Mouse (Mus musculus): Measurements from ENCODE around the gene Tmem258. TPM values are rescaled to one million over a fixed set of nuclear protein-coding genes. Genes with fewer than 3 reads are reported as not detected.

The Tmem258 gene
- polyA plus RNA-seq, 1 experiment from 2014 or later, result 384 TPM

DNA sequence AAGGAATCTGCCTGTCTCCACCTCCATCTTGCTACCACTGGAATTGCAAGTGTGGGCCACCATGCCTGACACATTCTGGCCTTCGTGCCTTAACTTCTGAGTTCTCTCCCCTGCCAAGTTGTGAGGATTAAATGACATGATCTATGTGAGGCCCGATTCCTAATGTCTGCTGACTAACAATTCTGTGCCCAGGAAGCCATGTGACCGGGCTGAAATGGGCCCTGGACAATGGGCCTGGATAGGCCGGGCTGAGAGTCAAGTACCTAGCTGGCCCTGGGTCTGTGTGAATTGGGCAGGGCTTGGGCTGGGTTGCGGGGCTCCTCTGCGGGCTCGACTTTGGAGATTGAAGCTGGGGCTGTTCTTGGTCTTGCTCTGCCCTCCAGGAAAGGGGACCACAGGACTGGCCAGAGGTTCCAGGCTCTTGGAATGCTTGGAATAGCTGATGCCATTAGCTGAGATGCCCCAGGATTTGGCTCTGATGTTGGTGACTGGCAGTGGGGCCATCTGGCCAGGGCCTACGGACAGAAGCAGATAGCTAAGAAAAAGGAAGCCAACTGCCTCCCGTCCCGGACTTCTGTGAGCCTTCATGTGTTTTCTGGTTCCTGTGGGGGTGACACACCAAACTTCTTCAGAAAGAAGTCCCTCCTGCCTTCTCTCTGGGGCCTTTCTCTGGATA lies 10.1 kb downstream of the Tmem258 start:
- 87% methylated on average over 10 of the region's 10 CpGs for WGBS
- Histone ChIP-seq H3K36me3 (peaks cover 82% of the 10 kb centered on the region), H3K27ac (no peak overlapping the region), H3K9me3 (no peaks in the 10 kb centered on the region), H3K27me3 (ENCODE audit: insufficient read depth, poor library complexity, severe bottlenecking) (no peaks in the 10 kb centered on the region), H3K4me1 (no peaks in the 10 kb centered on the region), H3K4me3 (no peak overlapping the region)
- DNase-seq (ENCODE audit: low spot score), result no peak

DNA sequence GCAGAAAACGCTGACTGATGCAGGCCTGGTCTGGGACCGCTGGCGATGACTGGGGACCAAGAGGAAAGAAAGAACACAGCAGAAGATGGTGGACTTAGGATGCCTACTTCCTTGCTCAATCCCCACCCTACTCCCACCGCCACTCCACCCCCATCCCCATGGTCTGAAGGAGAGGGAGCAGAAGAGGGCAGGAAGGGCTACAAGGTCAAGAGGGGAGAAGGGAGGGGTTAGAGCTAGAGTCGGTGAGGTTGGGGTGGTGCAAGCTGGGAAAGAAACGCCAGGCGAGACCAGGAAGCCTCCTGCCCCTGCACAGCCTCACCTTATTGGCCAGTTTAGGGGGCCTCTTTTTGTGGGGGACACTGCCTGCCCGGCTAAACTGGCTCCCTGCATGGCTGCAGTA lies 12.3 kb downstream of the Tmem258 start:
- WGBS, result 75% methylated on average over 8 of the region's 8 CpGs
- peaks cover 72% of the 10 kb centered on the region for H3K36me3 ChIP-seq

DNA sequence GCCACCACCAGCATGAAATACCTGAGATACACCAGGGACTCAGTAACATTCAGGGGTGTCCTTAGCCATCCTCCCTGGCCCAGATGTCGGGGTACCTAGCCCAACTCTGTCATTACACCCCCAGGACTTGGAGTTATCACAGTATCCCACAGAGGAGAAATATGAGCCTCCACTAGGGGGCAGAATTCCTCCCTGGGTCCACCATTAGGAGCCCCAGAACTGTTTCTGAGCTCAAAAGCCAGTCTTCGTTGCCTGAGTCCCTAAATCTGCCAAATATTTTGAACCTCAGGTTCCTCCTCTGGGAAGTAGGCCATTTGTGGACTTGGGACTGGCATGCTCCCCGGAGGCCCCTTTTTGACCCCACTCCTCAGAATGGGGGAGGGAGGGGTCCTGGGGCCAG lies 15.3 kb downstream of the Tmem258 start:
- WGBS, result 53% methylated on average over 3 of the region's 3 CpGs
- no peak for DNase-seq (ENCODE audit: low spot score)
- Histone ChIP-seq H3K4me1 (peaks cover 35% of the 10 kb centered on the region), H3K27me3 (ENCODE audit: insufficient read depth, poor library complexity, severe bottlenecking) (no peaks in the 10 kb centered on the region), H3K4me3 (no peak overlapping the region), H3K27ac (peak overlapping the region; percentile 57), H3K36me3 (peaks cover 46% of the 10 kb centered on the region), H3K9me3 (no peaks in the 10 kb centered on the region)

More for the DNA sequence above, 12.3 kb downstream of the Tmem258 start:
- H3K9me3 ChIP-seq, result no peaks in the 10 kb centered on the region
- DNase-seq (ENCODE audit: low spot score), result no peak
- no peak overlapping the region for H3K27ac ChIP-seq
- no peaks in the 10 kb centered on the region for H3K27me3 ChIP-seq (ENCODE audit: insufficient read depth, poor library complexity, severe bottlenecking)
- H3K4me1 ChIP-seq, result peaks cover 11% of the 10 kb centered on the region
- no peak overlapping the region for H3K4me3 ChIP-seq

DNA sequence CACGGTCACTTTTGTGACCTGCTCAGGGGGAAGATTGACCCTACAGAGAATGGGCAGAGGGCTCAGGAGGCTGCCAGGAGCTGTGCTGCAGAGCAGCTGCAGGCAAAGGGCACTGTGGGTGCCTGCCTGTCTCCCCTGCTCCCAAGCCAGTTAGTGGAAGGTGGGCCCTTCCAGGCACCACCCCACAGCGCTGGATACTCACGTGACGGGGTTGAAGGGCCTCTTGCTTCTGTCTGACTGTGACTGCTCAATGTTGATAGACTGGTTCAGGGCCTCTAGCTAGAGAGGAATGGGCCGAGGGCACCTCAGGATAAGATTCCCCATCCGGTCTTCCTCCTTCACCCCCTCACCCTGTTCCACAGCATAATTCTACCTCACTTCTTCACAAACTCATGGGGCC lies 15.8 kb downstream of the Tmem258 start:
- 68% methylated on average over 6 of the region's 6 CpGs for WGBS

DNA sequence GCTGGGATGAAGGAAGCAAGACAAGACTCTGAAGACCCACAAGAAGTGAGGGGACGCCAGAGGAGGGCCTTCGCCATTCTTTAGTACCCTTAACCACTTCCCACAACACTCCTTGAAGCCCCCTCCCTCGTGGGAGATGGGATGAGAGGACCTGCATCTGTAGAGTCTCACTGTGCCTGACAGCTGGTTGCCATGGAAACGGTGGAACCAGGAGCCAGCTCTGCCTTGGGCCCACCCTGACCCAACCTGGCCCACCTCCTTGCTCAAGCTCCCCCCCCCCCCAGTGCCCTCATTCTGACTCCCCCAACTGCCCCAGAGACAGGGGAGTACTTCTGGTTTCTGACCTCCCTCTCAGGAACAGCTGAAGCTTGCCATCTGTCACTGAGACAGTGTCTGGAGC lies 17.8 kb downstream of the Tmem258 start:
- Histone ChIP-seq H3K4me3 (no peak overlapping the region), H3K9me3 (no peaks in the 10 kb centered on the region), H3K27me3 (ENCODE audit: insufficient read depth, poor library complexity, severe bottlenecking) (no peaks in the 10 kb centered on the region), H3K4me1 (peaks cover 52% of the 10 kb centered on the region), H3K27ac (peak overlapping the region; percentile 63; the same call in 1 of the 2 replicates), H3K36me3 (peaks cover 33% of the 10 kb centered on the region)
- WGBS, result 23% methylated on average over 4 of the region's 4 CpGs
- DNase-seq (ENCODE audit: low spot score), result peak; percentile 85

More for the DNA sequence above, 15.8 kb downstream of the Tmem258 start:
- Histone ChIP-seq H3K9me3 (no peaks in the 10 kb centered on the region), H3K4me3 (no peak overlapping the region), H3K4me1 (peaks cover 40% of the 10 kb centered on the region), H3K36me3 (peaks cover 46% of the 10 kb centered on the region), H3K27me3 (ENCODE audit: insufficient read depth, poor library complexity, severe bottlenecking) (no peaks in the 10 kb centered on the region), H3K27ac (peak overlapping the region; percentile 57)
- DNase-seq (ENCODE audit: low spot score), result no peak

DNA sequence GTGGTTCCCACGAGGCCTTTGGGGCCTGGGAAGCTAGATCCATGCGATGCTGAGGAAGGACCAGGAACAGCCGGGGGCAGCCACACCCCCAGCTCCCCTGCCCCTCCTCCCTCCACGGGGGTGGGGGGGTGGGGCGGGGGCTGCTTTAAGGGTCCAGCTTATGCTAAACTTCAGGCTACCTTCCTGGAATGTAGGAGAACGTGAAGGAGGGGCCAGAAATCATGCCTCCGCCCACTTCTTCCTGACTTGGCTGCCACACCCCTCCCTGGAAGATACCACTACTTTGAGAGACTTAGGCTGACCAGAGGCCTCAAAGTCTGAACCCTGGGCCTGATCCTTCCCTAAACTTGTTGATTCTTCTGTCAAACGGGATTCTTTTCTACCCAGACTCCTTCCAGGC lies 18.8 kb downstream of the Tmem258 start:
- DNase-seq (ENCODE audit: low spot score), result no peak
- Histone ChIP-seq H3K4me1 (peaks cover 52% of the 10 kb centered on the region), H3K27ac (peak overlapping the region; percentile 62), H3K9me3 (no peaks in the 10 kb centered on the region), H3K36me3 (peaks cover 26% of the 10 kb centered on the region), H3K27me3 (ENCODE audit: insufficient read depth, poor library complexity, severe bottlenecking) (no peaks in the 10 kb centered on the region), H3K4me3 (no peak overlapping the region)
- 31% methylated on average over 8 of the region's 8 CpGs for WGBS

DNA sequence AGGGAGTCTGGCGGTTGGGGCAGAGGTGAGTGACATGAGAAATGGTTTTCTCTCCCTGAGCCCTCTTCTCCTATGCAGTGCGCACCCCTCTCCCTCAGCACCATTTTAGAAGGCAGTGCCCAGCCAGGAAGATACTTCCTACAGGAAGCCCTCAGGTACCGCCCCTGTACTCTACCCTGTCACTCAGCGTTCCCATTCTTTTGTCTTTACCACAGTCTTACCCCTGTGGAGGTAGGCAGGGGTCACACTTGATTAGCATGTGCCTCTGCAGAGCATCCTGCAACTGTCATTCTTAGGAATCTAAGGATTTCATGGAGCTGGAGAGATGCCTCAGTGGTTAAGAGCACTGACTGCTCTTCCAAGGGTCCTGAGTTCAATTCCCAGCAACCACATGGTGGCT lies 19.7 kb downstream of the Tmem258 start:
- 67% methylated on average over 4 of the region's 4 CpGs for WGBS
- H3K4me1 ChIP-seq, result peaks cover 57% of the 10 kb centered on the region
- H3K4me3 ChIP-seq, result no peak overlapping the region
- H3K27ac ChIP-seq, result peak overlapping the region; percentile 62
- H3K27me3 ChIP-seq (ENCODE audit: insufficient read depth, poor library complexity, severe bottlenecking), result no peaks in the 10 kb centered on the region
- H3K9me3 ChIP-seq, result no peaks in the 10 kb centered on the region
- H3K36me3 ChIP-seq, result peaks cover 24% of the 10 kb centered on the region
- DNase-seq (ENCODE audit: low spot score), result no peak

DNA sequence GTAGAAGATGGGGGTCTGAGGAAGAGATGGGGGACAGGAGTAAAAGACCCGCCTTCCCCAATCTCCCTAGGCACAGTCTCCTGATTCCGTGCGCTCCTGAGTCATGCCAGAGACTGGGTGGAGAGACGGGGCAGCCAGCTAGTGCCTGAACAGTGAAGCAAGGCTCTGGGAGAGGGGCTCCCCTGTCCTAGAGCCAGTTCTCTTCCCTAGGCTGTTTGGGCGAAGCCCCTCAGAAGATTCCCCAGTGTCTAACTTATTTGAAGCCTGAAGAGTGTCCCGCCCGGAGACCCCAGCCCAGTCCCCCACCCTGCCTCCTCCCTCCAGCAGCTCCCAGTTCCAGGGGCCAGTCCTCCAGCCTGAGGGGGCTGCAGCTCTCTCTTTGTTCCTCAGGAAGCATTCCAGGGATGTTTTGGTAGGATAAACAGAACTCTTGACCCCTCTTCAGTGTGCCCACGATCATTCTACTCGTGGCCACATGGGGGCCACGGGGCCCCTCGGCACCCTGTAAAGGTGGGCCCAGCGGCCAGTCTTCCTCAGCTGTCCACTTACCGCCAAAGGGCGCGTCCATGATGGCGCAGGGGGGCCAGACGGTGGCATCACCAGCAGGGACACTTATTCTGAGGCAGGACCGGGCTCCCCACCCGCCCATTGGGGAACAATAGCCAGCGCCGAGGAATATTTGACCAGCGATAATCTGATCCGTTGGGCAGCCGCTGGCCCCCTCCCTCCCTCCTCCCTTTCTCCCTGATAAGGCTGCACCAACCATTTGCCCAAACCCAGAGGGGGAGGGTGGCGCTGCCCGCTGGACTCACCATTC lies 21.0 kb downstream of the Tmem258 start:
- peaks cover 21% of the 10 kb centered on the region for H3K36me3 ChIP-seq
- H3K9me3 ChIP-seq, result no peaks in the 10 kb centered on the region
- DNase-seq (ENCODE audit: low spot score), result peak; percentile 79
- H3K27me3 ChIP-seq (ENCODE audit: insufficient read depth, poor library complexity, severe bottlenecking), result no peaks in the 10 kb centered on the region
- H3K4me3 ChIP-seq, result peak overlapping the region; percentile 48
- H3K27ac ChIP-seq, result peak overlapping the region; percentile 85
- peaks cover 60% of the 10 kb centered on the region for H3K4me1 ChIP-seq
- WGBS, result 14% methylated on average over 26 of the region's 26 CpGs

DNA sequence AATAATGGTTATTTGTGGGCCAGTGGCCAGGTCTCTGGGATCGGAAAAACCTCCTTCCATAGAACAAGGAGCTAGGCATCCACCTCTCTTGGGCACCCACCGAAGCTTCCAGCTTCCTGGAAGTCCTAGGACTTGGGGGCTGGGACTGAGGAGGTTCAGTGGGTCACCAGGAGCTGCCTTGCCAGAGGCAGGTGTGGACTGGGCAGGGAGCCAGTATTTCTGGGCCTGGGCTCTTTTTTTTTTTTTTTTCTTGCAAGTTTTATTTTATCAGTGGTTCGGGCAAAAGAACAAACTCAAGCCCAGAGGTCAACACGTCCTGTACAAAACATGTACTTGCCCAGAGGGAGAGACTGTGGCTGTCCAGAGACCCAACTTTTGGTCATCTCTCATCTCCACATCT lies 22.0 kb downstream of the Tmem258 start:
- 62% methylated on average over 4 of the region's 4 CpGs for WGBS
- no peak for DNase-seq (ENCODE audit: low spot score)
- peaks cover 67% of the 10 kb centered on the region for H3K4me1 ChIP-seq

DNA sequence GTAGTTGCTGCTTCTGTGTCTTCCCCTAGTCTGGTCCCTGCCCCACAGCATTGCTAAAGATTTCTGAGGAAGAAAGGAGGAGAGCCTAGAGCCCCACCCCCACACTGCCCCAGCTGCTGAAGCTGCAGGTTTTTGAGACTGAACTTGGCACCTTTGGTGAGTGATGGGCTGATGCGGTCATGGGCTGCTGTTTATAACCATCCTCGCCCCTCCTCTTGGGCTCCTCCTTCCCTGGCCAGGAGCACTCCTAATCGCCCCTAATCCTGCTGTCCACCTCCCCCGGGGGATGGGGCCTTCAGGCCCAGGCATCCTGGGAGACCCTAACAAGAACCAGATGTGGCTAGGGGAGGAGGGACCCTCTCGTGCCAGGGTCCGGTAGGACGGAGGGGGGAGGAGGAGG lies 27.2 kb downstream of the Tmem258 start:
- peak; percentile 84 for DNase-seq (ENCODE audit: low spot score)
- no peaks in the 10 kb centered on the region for H3K9me3 ChIP-seq
- H3K27me3 ChIP-seq (ENCODE audit: insufficient read depth, poor library complexity, severe bottlenecking), result peaks cover 12% of the 10 kb centered on the region; the same call in 1 of the 2 replicates
- H3K4me3 ChIP-seq, result no peak overlapping the region
- 9% methylated on average over 7 of the region's 7 CpGs for WGBS
- peak overlapping the region; percentile 79 for H3K27ac ChIP-seq
- H3K4me1 ChIP-seq, result peaks cover 69% of the 10 kb centered on the region
- H3K36me3 ChIP-seq, result peaks cover 16% of the 10 kb centered on the region

More for the DNA sequence above, 22.0 kb downstream of the Tmem258 start:
- H3K9me3 ChIP-seq, result no peaks in the 10 kb centered on the region
- peaks cover 15% of the 10 kb centered on the region for H3K36me3 ChIP-seq
- H3K4me3 ChIP-seq, result no peak overlapping the region
- peak overlapping the region; percentile 85 for H3K27ac ChIP-seq
- no peaks in the 10 kb centered on the region for H3K27me3 ChIP-seq (ENCODE audit: insufficient read depth, poor library complexity, severe bottlenecking)

DNA sequence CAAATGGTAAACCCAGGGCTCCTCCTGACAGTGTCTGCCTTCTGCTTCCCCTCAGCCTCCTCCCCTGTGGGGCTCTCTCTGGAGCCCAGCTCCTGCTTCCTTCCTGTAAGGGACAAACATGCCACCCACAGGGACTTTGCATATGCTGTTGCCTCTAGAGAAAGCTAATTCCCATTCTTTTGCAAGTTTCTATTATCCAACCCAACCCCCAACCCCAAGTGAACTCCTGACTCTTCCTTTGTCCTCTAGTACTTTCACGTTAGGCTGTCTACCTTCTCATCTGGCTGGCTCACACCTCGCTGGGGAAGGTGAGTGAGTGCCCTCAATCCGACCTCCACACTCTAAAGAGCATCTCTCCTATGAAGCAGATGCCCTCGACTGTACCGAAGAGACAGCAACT lies 28.1 kb downstream of the Tmem258 start:
- H3K4me1 ChIP-seq, result peaks cover 72% of the 10 kb centered on the region
- H3K27ac ChIP-seq, result peak overlapping the region; percentile 79
- H3K27me3 ChIP-seq (ENCODE audit: insufficient read depth, poor library complexity, severe bottlenecking), result peaks cover 12% of the 10 kb centered on the region; the same call in 1 of the 2 replicates
- no peak for DNase-seq (ENCODE audit: low spot score)
- 15% methylated on average over 5 of the region's 5 CpGs for WGBS
- peaks cover 16% of the 10 kb centered on the region for H3K36me3 ChIP-seq
- no peak overlapping the region for H3K4me3 ChIP-seq
- no peaks in the 10 kb centered on the region for H3K9me3 ChIP-seq

DNA sequence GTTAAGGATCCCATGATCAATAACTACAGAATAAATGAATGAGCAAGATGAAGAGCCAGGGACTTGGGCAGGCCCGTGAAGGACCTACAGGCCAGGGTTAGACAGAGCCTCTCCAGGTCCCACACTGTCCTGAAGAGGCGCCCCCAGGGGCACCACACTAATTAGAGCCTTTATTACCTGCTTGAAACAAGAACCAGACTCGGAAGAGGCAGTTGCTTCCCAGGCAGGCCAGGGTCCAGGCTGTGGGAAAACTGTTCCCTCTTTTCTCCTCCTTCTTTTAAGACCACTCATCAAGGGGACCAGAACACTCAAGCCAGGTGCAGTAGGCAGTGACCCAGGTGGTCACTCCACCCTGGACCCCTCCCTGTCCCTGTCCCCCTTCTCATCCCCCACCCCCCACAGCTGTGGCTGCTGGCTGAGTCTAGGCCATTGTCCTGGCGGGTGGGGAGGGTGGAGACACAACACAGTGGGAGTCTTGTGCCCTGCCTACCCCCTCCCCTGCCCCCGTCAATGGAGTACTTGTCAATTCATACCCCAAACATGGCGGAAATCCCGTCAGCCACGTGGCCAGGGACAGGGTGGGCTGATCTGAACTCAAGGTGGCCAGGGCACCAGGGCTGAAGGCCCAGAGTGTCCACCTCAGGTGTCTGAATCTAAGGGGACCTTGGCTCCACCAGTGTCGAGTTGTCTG lies 28.7 kb downstream of the Tmem258 start:
- peak overlapping the region; percentile 79 for H3K27ac ChIP-seq
- no peak overlapping the region for H3K4me3 ChIP-seq
- no peaks in the 10 kb centered on the region for H3K9me3 ChIP-seq
- peaks cover 72% of the 10 kb centered on the region for H3K4me1 ChIP-seq
- H3K36me3 ChIP-seq, result peaks cover 16% of the 10 kb centered on the region
- WGBS, result 48% methylated on average over 9 of the region's 9 CpGs
- H3K27me3 ChIP-seq (ENCODE audit: insufficient read depth, poor library complexity, severe bottlenecking), result peaks cover 12% of the 10 kb centered on the region; the same call in 1 of the 2 replicates
- DNase-seq (ENCODE audit: low spot score), result no peak
